ENCODE assay signal across 8 mouse cellular contexts in genomic region chr13:45388889-45389288, GRCm38 (mm10). TPM values are rescaled to one million over a fixed set of nuclear protein-coding genes. Genes with fewer than 3 reads are reported as not detected.
A peak's percentile ranks its signal among the peaks of the same experiment; 100 is the strongest.
DNase-seq lines count a peak whose midpoint lies in the region; ATAC-seq and TF ChIP-seq lines count a peak whose summit lies in the region.

No protein-coding gene starts in this region.

- H3K27ac ChIP-seq in lung, embryonic 14.5 days (ENCODE audit: low read depth): no peak overlapping the region
- no peak overlapping the region for H3K27ac ChIP-seq in forebrain, embryonic 11.5 days (ENCODE audit: low read depth, low read length)
- 0 out of 2 replicates have a peak overlapping the region, but pooled peaks have one; percentile 23 for H3K27ac ChIP-seq in limb, embryonic 12.5 days
- 0 out of 2 replicates have a peak overlapping the region, but pooled peaks have one; percentile 10 for H3K27ac ChIP-seq in neural tube, embryonic 15.5 days (replicated peaks)

- TF ChIP-seq CTCF in lung, embryonic 14.5 days (IDR thresholded peaks at IDR 0.05; ENCODE audit: low read depth): no peak

- H3K4me1 ChIP-seq in lung, embryonic 14.5 days (ENCODE audit: insufficient read depth): peaks cover 16% of the 10 kb centered on the region
- peaks cover 6% of the 10 kb centered on the region for H3K4me1 ChIP-seq in forebrain, embryonic 11.5 days (replicated peaks; ENCODE audit: control insufficient read depth, insufficient read depth, low read length)
- peaks cover 15% of the 10 kb centered on the region for H3K4me1 ChIP-seq in limb, embryonic 12.5 days (replicated peaks)
- peaks cover 14% of the 10 kb centered on the region for H3K4me1 ChIP-seq in neural tube, embryonic 15.5 days

- no peak for DNase-seq in lung, embryonic 14.5 days
- DNase-seq in lung, adult 18-20 months: no peak
- no peak for DNase-seq in forebrain, embryonic 11.5 days (ENCODE audit: low spot score)
- no peak for DNase-seq in gastrocnemius, adult 8-10 months (ENCODE audit: low spot score in 2 of 2)
- no peak for DNase-seq in natural killer cell, adult 2 months (ENCODE audit: low spot score in 2 of 2)
- DNase-seq in left cerebral cortex, adult 9 months (ENCODE audit: low spot score in 2 of 2): no peak

- no peaks in the 10 kb centered on the region for H3K9me3 ChIP-seq in lung, embryonic 14.5 days (ENCODE audit: low read depth, low read length)
- H3K9me3 ChIP-seq in forebrain, embryonic 11.5 days (ENCODE audit: control insufficient read depth, low read length): no peaks in the 10 kb centered on the region
- peaks cover 4% of the 10 kb centered on the region; the same call in 1 of the 2 replicates for H3K9me3 ChIP-seq in limb, embryonic 12.5 days
- no peaks in the 10 kb centered on the region for H3K9me3 ChIP-seq in neural tube, embryonic 15.5 days (replicated peaks)

- ATAC-seq in lung, embryonic 14.5 days (ENCODE audit: insufficient read depth): no peak
- ATAC-seq in forebrain, embryonic 11.5 days (replicated peaks; ENCODE audit: low FRiP score): no peak
- ATAC-seq in limb, embryonic 12.5 days (ENCODE audit: insufficient number of reproducible peaks, insufficient read depth, low FRiP score, low TSS enrichment, low read depth): no peak
- ATAC-seq in neural tube, embryonic 15.5 days (ENCODE audit: low FRiP score): no peak

- peak overlapping the region; percentile 99 for H3K4me2 ChIP-seq in lung, embryonic 14.5 days
- H3K4me2 ChIP-seq in forebrain, embryonic 11.5 days (ENCODE audit: low read depth, low read length, severe bottlenecking): peak overlapping the region; percentile 98
- H3K4me2 ChIP-seq in limb, embryonic 12.5 days: peak overlapping the region; percentile 84
- H3K4me2 ChIP-seq in neural tube, embryonic 15.5 days: peak overlapping the region; percentile 95

- H3K9ac ChIP-seq in lung, embryonic 14.5 days: no peak overlapping the region; the same call in 1 of the 2 replicates
- H3K9ac ChIP-seq in forebrain, embryonic 11.5 days (ENCODE audit: low read length): peak overlapping the region; percentile 17; the same call in 1 of the 2 replicates
- 0 out of 2 replicates have a peak overlapping the region, but pooled peaks have one; percentile 18 for H3K9ac ChIP-seq in limb, embryonic 12.5 days (replicated peaks)
- H3K9ac ChIP-seq in neural tube, embryonic 15.5 days (replicated peaks): 0 out of 2 replicates have a peak overlapping the region, but pooled peaks have one; percentile 23

- peak overlapping the region; percentile 73 for H3K4me3 ChIP-seq in lung, embryonic 14.5 days (ENCODE audit: low read depth, low read length)
- H3K4me3 ChIP-seq in forebrain, embryonic 11.5 days (ENCODE audit: low read depth, low read length): peak overlapping the region; percentile 64
- H3K4me3 ChIP-seq in limb, embryonic 12.5 days (replicated peaks): peak overlapping the region; percentile 92
- peak overlapping the region; percentile 75 for H3K4me3 ChIP-seq in neural tube, embryonic 15.5 days (replicated peaks)

- no peaks in the 10 kb centered on the region for H3K27me3 ChIP-seq in lung, embryonic 14.5 days (ENCODE audit: insufficient read depth, low read length)
- no peaks in the 10 kb centered on the region; the same call in 1 of the 2 replicates for H3K27me3 ChIP-seq in forebrain, embryonic 11.5 days (ENCODE audit: control insufficient read depth, insufficient read depth, low read length)
- no peaks in the 10 kb centered on the region for H3K27me3 ChIP-seq in limb, embryonic 12.5 days
- H3K27me3 ChIP-seq in neural tube, embryonic 15.5 days (replicated peaks): no peaks in the 10 kb centered on the region

- no peaks in the 10 kb centered on the region for H3K36me3 ChIP-seq in lung, embryonic 14.5 days (ENCODE audit: insufficient read depth)
- H3K36me3 ChIP-seq in forebrain, embryonic 11.5 days (ENCODE audit: control insufficient read depth, insufficient read depth, low read length): no peaks in the 10 kb centered on the region
- peaks cover 4% of the 10 kb centered on the region; the same call in 1 of the 2 replicates for H3K36me3 ChIP-seq in limb, embryonic 12.5 days
- no peaks in the 10 kb centered on the region for H3K36me3 ChIP-seq in neural tube, embryonic 15.5 days

- 28% methylated on average over 4 of the region's 4 CpGs for WGBS in lung, embryonic 14.5 days
- 37% methylated on average over 4 of the region's 4 CpGs for WGBS in forebrain, embryonic 11.5 days
- WGBS in limb, embryonic 12.5 days: 35% methylated on average over 4 of the region's 4 CpGs
- 41% methylated on average over 4 of the region's 4 CpGs for WGBS in neural tube, embryonic 15.5 days

RNA-seq across cellular contexts. Expression of gene Mylip, which starts 0.7 kb away (rescaled TPM):
- 3.8 and 3.9 TPM in 2 replicates for polyA plus RNA-seq in lung, embryonic 14.5 days (2014; fragmentation: Nextera tagmentation; extraction: Ambion mirVana)
- 3.6 and 4.9 TPM in 2 replicates for polyA plus RNA-seq in forebrain, embryonic 11.5 days (2014; fragmentation: Nextera tagmentation; extraction: Ambion mirVana)
- 25.4 and 25.6 TPM in 2 replicates for polyA plus RNA-seq in limb, embryonic 12.5 days (2016; fragmentation: Nextera tagmentation; extraction: Ambion mirVana)
- 8.4 and 10.9 TPM in 2 replicates for polyA plus RNA-seq in neural tube, embryonic 15.5 days (2015; fragmentation: Nextera tagmentation; extraction: Ambion mirVana)
- total RNA-seq in gastrocnemius, adult 8-10 months (2022): 10 to 100 TPM; 11.4 to 21.1 (median 15.7) TPM

Comparison
In these comparisons a context has a peak if more than half of its experiments do, and no peak if none do; other contexts are left out.
1. H3K27ac ChIP-seq: peak in limb, embryonic 12.5 days (single experiment) and neural tube, embryonic 15.5 days (single experiment); none in lung, embryonic 14.5 days (single experiment) and forebrain, embryonic 11.5 days (single experiment).
2. Peak in every context shown above with its lines, with median percentiles within 50 percentile points of each other: H3K4me2 ChIP-seq and H3K4me3 ChIP-seq.